Mouse (Mus musculus) midbrain, embryonic 11.5 days (tissue): Measurements from ENCODE around the gene Slc26a8. TPM values are rescaled to one million over a fixed set of nuclear protein-coding genes. Genes with fewer than 3 reads are reported as not detected.

Experiments used
- ATAC-seq: fragments of 200-750 bp; cut with Nextera tagmentation; 2 replicates; pipeline ENCODE4 v1.8.0; 2017; ENCODE audit warnings: moderate TSS enrichment, moderate library complexity; ENCODE audit not compliant: low FRiP score
- DNase-seq: peaks from one replicate; pipeline ENCODE4 v3.0.0; 2015; ENCODE audit warnings: low spot score; ENCODE audit errors: missing footprints
- H3K27ac ChIP-seq: fragments of 300-500 bp; sonication (generic); 2 replicates; pipeline ENCODE4 v1.5.1; 2014; ENCODE audit warnings: low read depth, low read length
- H3K27me3 ChIP-seq: fragments of 300-500 bp; sonication (generic); 2 replicates; pipeline ENCODE4 v1.6.1; 2014; ENCODE audit warnings: mild to moderate bottlenecking, low read length, moderate library complexity, mixed read lengths; ENCODE audit not compliant: control insufficient read depth, insufficient read depth
- H3K36me3 ChIP-seq: fragments of 300-500 bp; sonication (generic); 2 replicates; pipeline ENCODE4 v1.6.1; 2014; ENCODE audit warnings: mild to moderate bottlenecking, low read length, moderate library complexity, mixed read lengths; ENCODE audit not compliant: control insufficient read depth, insufficient read depth
- H3K4me1 ChIP-seq: fragments of 300-500 bp; sonication (generic); 2 replicates; pipeline ENCODE4 v1.6.1; 2014; ENCODE audit warnings: low read length; ENCODE audit not compliant: control insufficient read depth, insufficient read depth
- H3K4me2 ChIP-seq: fragments of 300-500 bp; sonication (generic); 2 replicates; pipeline ENCODE4 v1.6.1; 2014; ENCODE audit warnings: mild to moderate bottlenecking, moderate library complexity
- H3K4me3 ChIP-seq: fragments of 300-500 bp; sonication (generic); 2 replicates; pipeline ENCODE4 v1.5.1; 2014; ENCODE audit warnings: low read depth, low read length
- H3K9ac ChIP-seq: fragments of 300-500 bp; sonication (generic); 2 replicates; pipeline ENCODE4 v1.6.1; 2014; ENCODE audit warnings: low read length
- H3K9me3 ChIP-seq: fragments of 300-500 bp; sonication (generic); 2 replicates; pipeline ENCODE4 v1.6.1; 2016; ENCODE audit warnings: low read length; ENCODE audit not compliant: control insufficient read depth
- WGBS: fragments of 180-500 bp; shearing (Covaris S2); extraction: QIAGEN DNeasy Blood & Tissue Kit; methylation state at CpG from one replicate; pipeline ENCODE4 v1.1.7; 2014; 5-methylcytosine and 5-hydroxymethylcytosine counted together
- polyA plus RNA-seq: library from polyadenylated mRNA; unstranded; fragments of >200 nt; fragmentation: Nextera tagmentation; extraction: Ambion mirVana; gene quantifications from 2 replicates; pipeline ENCODE4 v1.2.1, GENCODE M21; 2014

Gene Slc26a8
- polyA plus RNA-seq, 1 experiment from 2014 or later, result 0.75 TPM

DNA sequence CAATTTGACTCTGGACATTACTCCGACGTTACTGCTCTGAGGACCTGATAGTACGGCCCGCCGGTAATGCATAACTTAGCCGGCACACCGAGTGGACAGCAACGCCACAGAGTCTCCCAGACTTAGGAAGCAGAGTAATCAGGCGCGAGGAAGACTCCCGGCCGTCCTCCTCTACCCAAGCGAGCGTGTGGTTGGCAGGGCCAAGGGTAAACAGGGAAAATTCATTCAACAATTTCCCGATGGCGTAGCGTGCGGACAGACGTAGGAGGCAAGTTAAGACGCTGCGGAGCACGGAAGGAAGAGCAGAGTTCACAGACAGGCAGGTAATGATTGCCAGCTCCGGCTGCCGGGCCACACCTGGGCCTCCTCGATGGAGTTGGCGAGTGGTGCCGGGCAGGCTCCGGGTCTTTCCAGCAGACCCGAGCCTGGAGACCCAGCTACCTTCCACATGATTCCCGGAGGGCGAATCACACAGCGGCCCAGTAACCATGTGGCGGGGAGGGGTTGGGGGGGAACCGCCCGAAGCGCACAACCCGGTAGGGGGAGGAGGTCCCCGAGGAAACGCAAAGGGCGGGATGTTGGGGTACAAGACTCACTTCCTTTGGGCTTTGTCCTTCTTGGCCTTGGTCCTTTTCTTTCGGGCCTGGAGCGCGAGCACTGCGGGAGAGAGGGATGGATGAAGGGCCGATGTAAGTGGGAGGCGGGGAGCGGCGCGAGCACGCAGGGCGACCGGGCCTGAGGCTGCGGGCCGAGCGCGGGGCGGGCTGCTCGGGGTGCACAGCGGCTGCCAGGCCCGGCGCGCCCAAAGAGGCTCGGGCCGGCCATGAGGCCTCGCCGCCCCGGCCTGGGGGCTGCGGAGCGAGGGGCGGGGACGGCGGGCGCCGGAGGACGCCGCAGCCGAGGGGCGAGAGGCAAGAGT, 68.4 kb downstream of the Slc26a8 start:
- Histone ChIP-seq H3K4me3 (peak overlapping the region; percentile 98), H3K4me1 (peaks cover 12% of the 10 kb centered on the region), H3K9ac (peak overlapping the region; percentile 99), H3K4me2 (peak overlapping the region; percentile 92), H3K36me3 (0 out of 2 replicates have a peak, but pooled peaks cover 3% of the 10 kb centered on the region), H3K27ac (peak overlapping the region; percentile 66), H3K27me3 (no peaks in the 10 kb centered on the region), H3K9me3 (no peaks in the 10 kb centered on the region)
- DNase-seq (peak; percentile 95), ATAC-seq (peak; percentile 82)
- under 1% methylated on average over 55 of the region's 78 CpGs for WGBS

DNA sequence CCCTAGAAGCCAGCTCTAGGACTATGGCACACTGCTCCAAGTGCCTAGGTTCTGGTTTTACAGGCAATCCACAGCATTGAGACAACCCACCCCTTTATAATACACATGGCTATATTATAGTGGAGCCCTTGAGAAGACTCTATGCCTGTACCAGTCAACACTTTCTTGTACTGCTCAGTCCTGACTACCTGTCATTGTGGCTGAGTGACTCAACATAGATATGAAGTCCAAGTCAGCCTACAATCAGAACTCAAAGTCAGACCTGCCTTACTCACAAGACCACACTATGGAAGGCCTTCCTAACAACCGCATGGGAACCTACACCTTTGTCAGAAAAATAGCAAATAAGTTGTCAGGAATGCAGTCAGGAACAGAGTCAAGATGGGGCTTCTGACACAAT, 71.3 kb downstream of the Slc26a8 start:
- Histone ChIP-seq H3K27ac (no peak overlapping the region), H3K4me2 (no peak overlapping the region), H3K27me3 (no peaks in the 10 kb centered on the region), H3K36me3 (0 out of 2 replicates have a peak, but pooled peaks cover 5% of the 10 kb centered on the region), H3K9me3 (no peaks in the 10 kb centered on the region), H3K4me3 (no peak overlapping the region), H3K4me1 (peaks cover 12% of the 10 kb centered on the region), H3K9ac (no peak overlapping the region)
- no peak for DNase-seq
- ATAC-seq, result no peak
- 97% methylated on average over 1 of the region's 1 CpGs for WGBS

DNA sequence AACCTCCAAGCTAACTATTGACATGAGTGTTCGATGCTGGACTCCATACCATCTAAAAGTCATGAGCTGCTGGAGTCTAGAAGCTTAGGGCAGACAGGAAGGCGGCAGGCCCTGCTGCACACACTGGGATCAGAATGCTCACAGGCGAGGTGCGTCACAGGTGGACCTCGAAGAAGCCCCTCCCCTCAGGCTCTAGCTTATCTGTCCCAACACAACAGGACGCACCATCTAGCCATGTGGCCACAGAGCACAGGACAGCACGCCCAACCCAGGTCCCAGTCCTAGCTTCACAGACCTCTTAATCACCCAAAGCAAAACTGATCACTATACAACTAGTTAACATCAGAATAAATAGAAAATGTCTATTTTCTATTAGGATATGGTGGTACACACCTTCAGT, 71.9 kb downstream of the Slc26a8 start:
- H3K4me1 ChIP-seq, result peaks cover 12% of the 10 kb centered on the region
- no peaks in the 10 kb centered on the region for H3K27me3 ChIP-seq
- no peak for ATAC-seq
- DNase-seq, result no peak
- H3K9ac ChIP-seq, result no peak overlapping the region
- WGBS, result 90% methylated on average over 7 of the region's 7 CpGs
- H3K36me3 ChIP-seq, result 0 out of 2 replicates have a peak, but pooled peaks cover 5% of the 10 kb centered on the region
- no peak overlapping the region for H3K4me3 ChIP-seq
- no peak overlapping the region for H3K4me2 ChIP-seq
- H3K9me3 ChIP-seq, result no peaks in the 10 kb centered on the region
- H3K27ac ChIP-seq, result no peak overlapping the region

DNA sequence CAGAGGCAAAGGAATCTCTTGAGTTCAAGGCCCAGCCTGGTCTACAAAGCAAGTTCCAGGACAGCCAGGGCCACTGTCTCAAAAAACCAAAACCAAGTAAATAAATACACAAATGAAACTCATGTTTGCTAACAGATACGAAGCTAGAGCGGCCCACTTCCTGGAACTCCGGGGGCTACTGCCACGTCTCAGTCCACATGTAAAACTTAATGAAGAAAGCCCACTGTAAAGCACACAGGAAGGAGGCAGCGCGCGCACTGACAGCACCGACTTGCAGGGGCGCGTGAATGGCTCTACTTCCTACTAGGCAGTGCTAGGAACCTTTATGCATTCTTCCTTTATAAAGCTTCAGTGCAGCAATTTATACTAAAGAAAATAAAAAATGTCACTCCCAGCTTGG, 72.4 kb downstream of the Slc26a8 start:
- ATAC-seq (no peak), DNase-seq (no peak)
- 0 out of 2 replicates have a peak, but pooled peaks cover 5% of the 10 kb centered on the region for H3K36me3 ChIP-seq
- H3K4me1 ChIP-seq, result peaks cover 11% of the 10 kb centered on the region
- H3K4me2 ChIP-seq, result no peak overlapping the region
- no peak overlapping the region for H3K9ac ChIP-seq
- H3K27ac ChIP-seq, result no peak overlapping the region
- H3K27me3 ChIP-seq, result no peaks in the 10 kb centered on the region
- 92% methylated on average over 10 of the region's 10 CpGs for WGBS
- H3K4me3 ChIP-seq, result no peak overlapping the region
- H3K9me3 ChIP-seq, result no peaks in the 10 kb centered on the region

DNA sequence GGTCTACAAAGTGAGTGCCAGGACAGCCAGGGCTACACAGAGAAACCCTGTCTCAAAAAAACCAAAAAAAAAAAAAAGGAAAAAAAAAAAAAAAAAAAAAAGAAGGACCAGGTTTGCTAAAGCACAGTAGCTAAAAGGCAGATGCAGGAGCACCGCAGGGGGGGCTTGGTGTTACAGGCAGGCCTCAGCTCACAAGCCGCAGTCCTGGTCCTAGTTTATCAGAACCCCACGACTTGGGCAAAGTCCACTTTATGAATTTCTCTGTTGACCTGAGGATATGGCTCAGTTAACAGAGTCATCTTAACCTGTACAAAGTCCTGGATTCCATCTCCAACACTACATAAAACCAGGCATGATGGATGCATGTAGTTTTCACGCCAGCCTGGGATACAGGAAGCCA, 74.7 kb downstream of the Slc26a8 start:
- Histone ChIP-seq H3K9ac (no peak overlapping the region), H3K9me3 (no peaks in the 10 kb centered on the region), H3K27me3 (no peaks in the 10 kb centered on the region), H3K27ac (no peak overlapping the region), H3K4me1 (peaks cover under 1% of the 10 kb centered on the region), H3K4me2 (no peak overlapping the region), H3K36me3 (0 out of 2 replicates have a peak, but pooled peaks cover 5% of the 10 kb centered on the region), H3K4me3 (no peak overlapping the region)
- DNase-seq (no peak), ATAC-seq (no peak)
- WGBS, result 95% methylated on average over 4 of the region's 4 CpGs

DNA sequence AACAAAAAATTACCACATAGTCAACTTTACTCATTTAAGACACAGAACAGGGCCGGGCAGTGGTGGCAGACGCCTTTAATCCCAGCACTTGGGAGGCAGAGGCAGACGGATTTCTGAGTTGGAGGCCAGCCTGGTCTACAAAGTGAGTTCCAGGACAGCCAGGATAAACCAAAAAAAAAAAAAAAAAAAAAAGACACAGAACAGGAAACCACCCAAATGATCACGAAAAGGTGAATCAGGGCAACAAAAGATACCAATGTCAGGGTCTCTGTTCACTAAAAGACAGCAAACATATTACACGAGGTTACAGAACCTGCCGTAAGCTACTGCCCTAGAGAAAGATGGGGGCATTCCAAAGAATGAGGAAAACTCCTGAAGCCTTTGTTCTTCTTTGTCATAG, 76.9 kb downstream of the Slc26a8 start:
- Histone ChIP-seq H3K27me3 (no peaks in the 10 kb centered on the region), H3K4me1 (no peaks in the 10 kb centered on the region), H3K4me2 (no peak overlapping the region), H3K4me3 (no peak overlapping the region), H3K27ac (no peak overlapping the region), H3K9me3 (no peaks in the 10 kb centered on the region), H3K9ac (no peak overlapping the region), H3K36me3 (0 out of 2 replicates have a peak, but pooled peaks cover 3% of the 10 kb centered on the region)
- ATAC-seq, result no peak
- DNase-seq, result no peak
- 93% methylated on average over 6 of the region's 6 CpGs for WGBS

DNA sequence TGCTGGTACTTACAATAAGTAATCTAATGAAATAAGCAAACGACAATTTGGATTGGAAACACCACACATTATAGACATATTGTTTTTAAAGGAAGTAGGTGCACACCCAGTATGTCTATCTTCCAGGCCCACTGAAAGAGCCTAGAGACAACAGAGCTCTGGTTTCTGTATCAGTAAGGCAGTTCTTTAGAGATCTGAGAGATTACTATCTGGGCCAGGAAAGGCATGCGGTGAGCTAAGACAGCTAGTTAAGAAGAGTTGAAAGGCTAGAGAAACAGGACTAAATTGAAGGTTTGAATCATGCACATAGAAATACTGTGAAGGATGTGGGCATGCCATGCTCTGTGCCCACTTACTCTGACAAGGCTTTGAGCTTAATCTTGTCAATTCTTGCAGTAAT, 77.4 kb downstream of the Slc26a8 start:
- 0 out of 2 replicates have a peak, but pooled peaks cover 2% of the 10 kb centered on the region for H3K36me3 ChIP-seq
- 92% methylated on average over 2 of the region's 2 CpGs for WGBS
- no peaks in the 10 kb centered on the region for H3K9me3 ChIP-seq
- H3K27ac ChIP-seq, result no peak overlapping the region
- H3K4me3 ChIP-seq, result no peak overlapping the region
- no peak overlapping the region for H3K4me2 ChIP-seq
- no peak overlapping the region for H3K9ac ChIP-seq
- DNase-seq (no peak), ATAC-seq (no peak)
- no peaks in the 10 kb centered on the region for H3K27me3 ChIP-seq
- H3K4me1 ChIP-seq, result no peaks in the 10 kb centered on the region

DNA sequence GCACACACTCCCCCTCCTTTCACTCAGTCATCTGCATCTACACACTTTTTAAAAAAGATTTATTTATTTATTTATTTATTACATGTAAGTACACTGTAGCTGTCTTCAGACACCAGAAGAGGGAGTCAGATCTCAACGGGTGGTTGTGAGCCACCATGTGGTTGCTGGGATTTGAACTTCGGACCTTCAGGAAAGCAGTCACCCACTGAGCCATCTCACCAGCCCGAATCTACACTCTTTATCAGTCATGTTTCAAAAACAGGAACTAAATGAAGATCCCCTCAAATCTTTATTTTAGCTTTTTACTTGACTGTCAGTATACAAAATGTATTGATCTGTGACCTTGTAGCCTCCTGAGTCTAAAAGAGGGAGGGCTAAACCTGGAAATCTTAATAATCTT, 80.5 kb downstream of the Slc26a8 start:
- 86% methylated on average over 3 of the region's 3 CpGs for WGBS
- Histone ChIP-seq H3K9me3 (no peaks in the 10 kb centered on the region), H3K27ac (no peak overlapping the region), H3K27me3 (no peaks in the 10 kb centered on the region), H3K36me3 (peaks cover 7% of the 10 kb centered on the region), H3K4me2 (no peak overlapping the region), H3K4me1 (no peaks in the 10 kb centered on the region), H3K4me3 (no peak overlapping the region), H3K9ac (no peak overlapping the region)
- DNase-seq (no peak), ATAC-seq (no peak)

DNA sequence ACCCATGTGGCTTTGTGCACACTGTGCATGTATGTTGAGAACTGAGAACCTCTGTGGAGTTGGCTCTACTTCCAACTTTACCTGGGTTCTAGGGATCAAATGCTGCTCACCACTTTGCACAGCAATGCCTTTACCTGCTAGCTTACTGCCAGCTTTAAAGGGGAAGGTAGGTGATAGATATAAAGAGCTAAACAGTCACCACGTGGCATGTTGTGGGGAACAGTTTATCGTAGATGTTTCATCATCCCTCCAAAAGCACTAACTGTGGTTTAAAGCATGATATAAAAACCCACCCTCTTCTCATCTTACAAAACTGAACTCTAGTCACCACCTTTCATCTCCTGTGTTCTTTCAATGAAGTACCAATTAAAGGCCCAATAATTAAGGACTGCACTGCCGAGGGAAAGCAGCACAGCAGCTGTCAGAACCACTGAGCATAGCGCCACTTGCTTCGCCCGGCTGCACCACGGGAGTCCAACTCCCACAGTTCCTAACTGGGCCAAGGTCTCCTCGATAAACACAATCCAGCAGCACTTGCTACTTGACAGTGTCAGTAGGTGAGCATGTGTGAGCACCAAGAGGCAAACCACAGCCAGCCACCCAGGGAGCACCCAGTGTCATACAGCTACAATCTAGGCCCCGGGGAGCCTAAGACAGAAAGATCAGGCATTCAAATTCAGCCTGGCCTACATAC, 88.3 kb downstream of the Slc26a8 start:
- H3K27ac ChIP-seq, result no peak overlapping the region
- no peak overlapping the region for H3K4me2 ChIP-seq
- no peaks in the 10 kb centered on the region for H3K4me1 ChIP-seq
- no peak for DNase-seq
- peaks cover 45% of the 10 kb centered on the region for H3K36me3 ChIP-seq
- no peak overlapping the region for H3K9ac ChIP-seq
- no peaks in the 10 kb centered on the region for H3K9me3 ChIP-seq
- no peaks in the 10 kb centered on the region for H3K27me3 ChIP-seq
- no peak overlapping the region for H3K4me3 ChIP-seq
- no peak for ATAC-seq
- 96% methylated on average over 9 of the region's 9 CpGs for WGBS
